Mouse (Mus musculus) embryonic facial prominence, embryonic 12.5 days (tissue): Measurements from ENCODE around the gene Slc6a16. TPM values are rescaled to one million over a fixed set of nuclear protein-coding genes. Genes with fewer than 3 reads are reported as not detected.

ENCODE experiments used
- polyA plus RNA-seq: library from polyadenylated mRNA; unstranded; fragments of >200 nt; fragmentation: Nextera tagmentation; extraction: Ambion mirVana; gene quantifications from 2 replicates; pipeline ENCODE4 v1.2.1, GENCODE M21; 2016

Slc6a16 gene
- polyA plus RNA-seq, 1 experiment from 2014 or later: 0.22 TPM

Other genes with a start within 250 kb of the Slc6a16 start
- gene Irf3, start 243.4 kb upstream of the Slc6a16 start, polyA plus RNA-seq: 93.3 and 95.7 TPM in 2 replicates
- 79.9 and 83.5 TPM in 2 replicates for gene Bcl2l12, start 242.4 kb upstream of the Slc6a16 start, polyA plus RNA-seq
- 43.8 and 47.7 TPM in 2 replicates for gene Scaf1, start 224.7 kb upstream of the Slc6a16 start, polyA plus RNA-seq
- 23.6 and 26.1 TPM in 2 replicates for gene Rras, start 223.1 kb upstream of the Slc6a16 start, polyA plus RNA-seq
- gene Prr12, start 188.2 kb upstream of the Slc6a16 start, polyA plus RNA-seq: 13.7 and 16.8 TPM in 2 replicates
- 63.0 and 64.4 TPM in 2 replicates for gene Nosip, start 178.7 kb upstream of the Slc6a16 start, polyA plus RNA-seq
- 23.9 and 25.0 TPM in 2 replicates for gene Prrg2, start 178.4 kb upstream of the Slc6a16 start, polyA plus RNA-seq
- 302 and 306 TPM in 2 replicates for gene Rcn3, start 148.9 kb upstream of the Slc6a16 start, polyA plus RNA-seq
- gene Fcgrt, start 137.2 kb upstream of the Slc6a16 start, polyA plus RNA-seq: 25.8 and 26.0 TPM in 2 replicates
- 1,448 and 1,491 TPM in 2 replicates for gene Rps11, start 116.6 kb upstream of the Slc6a16 start, polyA plus RNA-seq
- 1,339 and 1,342 TPM in 2 replicates for gene Rpl13a, start 112.3 kb upstream of the Slc6a16 start, polyA plus RNA-seq
- gene Gm45713, start 104.9 kb upstream of the Slc6a16 start, polyA plus RNA-seq: 0.22 and 0.27 TPM in 2 replicates
- 0.67 and 1.1 TPM in 2 replicates for gene Flt3l, start 104.7 kb upstream of the Slc6a16 start, polyA plus RNA-seq
- 90.4 and 93.0 TPM in 2 replicates for gene Pih1d1, start 86.8 kb upstream of the Slc6a16 start, polyA plus RNA-seq
- gene Aldh16a1, start 86.5 kb upstream of the Slc6a16 start, polyA plus RNA-seq: 43.8 and 45.2 TPM in 2 replicates
- 0.73 and 0.79 TPM in 2 replicates for gene Slc17a7, start 77.1 kb upstream of the Slc6a16 start, polyA plus RNA-seq
- 0.39 and 0.56 TPM in 2 replicates for gene Gfy, start 61.5 kb upstream of the Slc6a16 start, polyA plus RNA-seq
- not detected in 2 replicates for gene Pth2, start 60.1 kb upstream of the Slc6a16 start, polyA plus RNA-seq
- gene Ccdc155, start 36.2 kb upstream of the Slc6a16 start, polyA plus RNA-seq: 0.94 and 1.7 TPM in 2 replicates
- 1.4 and 2.3 TPM in 2 replicates for gene Dkkl1, start 28.9 kb upstream of the Slc6a16 start, polyA plus RNA-seq
- gene Tead2, start 25.3 kb upstream of the Slc6a16 start, polyA plus RNA-seq: 277 and 295 TPM in 2 replicates
- gene Cd37, start 2.0 kb upstream of the Slc6a16 start, polyA plus RNA-seq: 2.3 TPM in 2 replicates
- gene Slc6a21, start 36.4 kb downstream of the Slc6a16 start, polyA plus RNA-seq: not detected in 2 replicates
- gene Trpm4, start 92.7 kb downstream of the Slc6a16 start, polyA plus RNA-seq: 16.1 and 18.5 TPM in 2 replicates
- gene Hrc, start 94.2 kb downstream of the Slc6a16 start, polyA plus RNA-seq: 0.81 and 1.5 TPM in 2 replicates
- gene Ppfia3, start 125.9 kb downstream of the Slc6a16 start, polyA plus RNA-seq: 8.8 and 9.2 TPM in 2 replicates
- 1.2 and 1.9 TPM in 2 replicates for gene Lin7b, start 129.5 kb downstream of the Slc6a16 start, polyA plus RNA-seq
- gene Snrnp70, start 154.7 kb downstream of the Slc6a16 start, polyA plus RNA-seq: 323 and 338 TPM in 2 replicates
- 0.10 TPM in 1 of 2 replicates, not detected in the other for gene Kcna7, start 164.6 kb downstream of the Slc6a16 start, polyA plus RNA-seq
- gene Ntf5, start 172.6 kb downstream of the Slc6a16 start, polyA plus RNA-seq: 5.2 and 5.6 TPM in 2 replicates
- 0.33 and 0.71 TPM in 2 replicates for gene Lhb, start 179.7 kb downstream of the Slc6a16 start, polyA plus RNA-seq
- 43.2 and 45.4 TPM in 2 replicates for gene Gys1, start 193.8 kb downstream of the Slc6a16 start, polyA plus RNA-seq
- gene Ruvbl2, start 197.0 kb downstream of the Slc6a16 start, polyA plus RNA-seq: 149 and 151 TPM in 2 replicates
- 5,211 and 5,392 TPM in 2 replicates for gene Ftl1, start 218.8 kb downstream of the Slc6a16 start, polyA plus RNA-seq
- gene Bax, start 225.8 kb downstream of the Slc6a16 start, polyA plus RNA-seq: 220 and 224 TPM in 2 replicates
- 0.92 and 1.2 TPM in 2 replicates for gene Tulp2, start 240.8 kb downstream of the Slc6a16 start, polyA plus RNA-seq
- gene Gm45808, start 245.7 kb downstream of the Slc6a16 start, polyA plus RNA-seq: not detected in 2 replicates
- 3.0 and 3.7 TPM in 2 replicates for gene Dhdh, start 247.7 kb downstream of the Slc6a16 start, polyA plus RNA-seq